ENCODE assay signal across 8 mouse cellular contexts in genomic region chr4:65125341-65126332, GRCm38 (mm10). TPM values are rescaled to one million over a fixed set of nuclear protein-coding genes. Genes with fewer than 3 reads are reported as not detected.
DNase-seq lines count a peak whose midpoint lies in the region; ATAC-seq and TF ChIP-seq lines count a peak whose summit lies in the region.

No protein-coding gene starts in this region.

- H3K4me1 ChIP-seq in heart, adult 2 months (ENCODE audit: control insufficient read depth, insufficient read depth, low read length) = no peaks in the 10 kb centered on the region
- no peaks in the 10 kb centered on the region for H3K4me1 ChIP-seq in intestine, postnatal 0 days (replicated peaks; ENCODE audit: control insufficient read depth, insufficient read depth, low read length)
- H3K4me1 ChIP-seq in limb, embryonic 15.5 days = peaks cover 16% of the 10 kb centered on the region
- peaks cover 12% of the 10 kb centered on the region; the same call in 1 of the 2 replicates for H3K4me1 ChIP-seq in midbrain, embryonic 16.5 days (ENCODE audit: control insufficient read depth, insufficient read depth, low read length)

- TF ChIP-seq EP300 in heart, adult 2 months (IDR thresholded peaks at IDR 0.05; ENCODE audit: insufficient read depth, low read depth, low read length) = no peak

- intact Hi-C loops in left cerebral cortex, adult 2 months (cut with DNase I) = loop anchor here (2.0 kb wide), 1 partner anchor 371 kb away; no protein-coding TSS in a partner anchor
- intact Hi-C loops in heart, adult 2 months (cut with DNase I) = loop anchor here (10.0 kb wide), 1 partner anchor 591 kb away; no protein-coding TSS in a partner anchor

- no peaks in the 10 kb centered on the region for H3K79me2 ChIP-seq in heart, adult 2 months (replicated peaks; ENCODE audit: control insufficient read depth, insufficient read depth, low read length)

- peak overlapping the region; percentile 44 for H3K4me3 ChIP-seq in left cerebral cortex, adult 2 months
- H3K4me3 ChIP-seq in heart, adult 2 months = peak overlapping the region; percentile 50
- peak overlapping the region; percentile 46 for H3K4me3 ChIP-seq in intestine, postnatal 0 days (ENCODE audit: low read depth, low read length)
- H3K4me3 ChIP-seq in limb, embryonic 15.5 days = peak overlapping the region; percentile 57
- peak overlapping the region; percentile 63 for H3K4me3 ChIP-seq in midbrain, embryonic 16.5 days (ENCODE audit: low read depth, low read length)

- DNase-seq in left cerebral cortex, adult 2 months (ENCODE audit: extremely low spot score in 1 of 2, low spot score in 2 of 2) = peak; percentile 16 to 20
- no peak for DNase-seq in left cerebral cortex, adult 8-10 months (ENCODE audit: low spot score in 2 of 2)
- peak; percentile 81 for DNase-seq in embryo, embryonic 10.5 days (ENCODE audit: low spot score)
- peak; percentile 35 to 53 for DNase-seq in heart, adult 2 months
- DNase-seq in thymus, postnatal 14 days = no peak

- TF ChIP-seq CTCF in left cerebral cortex, adult 2 months (IDR thresholded peaks at IDR 0.05) = no peak
- TF ChIP-seq CTCF in heart, adult 2 months (IDR thresholded peaks at IDR 0.05) = no peak
- no peak for TF ChIP-seq CTCF in intestine, postnatal 0 days (IDR thresholded peaks at IDR 0.05; ENCODE audit: low read depth)

- H3K27ac ChIP-seq in left cerebral cortex, adult 2 months = no peak overlapping the region
- peak overlapping the region; percentile 33 for H3K27ac ChIP-seq in heart, adult 2 months
- H3K27ac ChIP-seq in intestine, postnatal 0 days (ENCODE audit: low read depth, low read length) = no peak overlapping the region; the same call in 1 of the 2 replicates
- H3K27ac ChIP-seq in limb, embryonic 15.5 days = peak overlapping the region; percentile 77
- H3K27ac ChIP-seq in midbrain, embryonic 16.5 days (ENCODE audit: low read length) = no peak overlapping the region

- under 1% methylated on average over 30 of the region's 30 CpGs for WGBS in heart, adult 2 months
- WGBS in intestine, postnatal 0 days = 1% methylated on average over 30 of the region's 30 CpGs
- WGBS in limb, embryonic 15.5 days = under 1% methylated on average over 30 of the region's 30 CpGs
- under 1% methylated on average over 30 of the region's 30 CpGs for whole genome bisulfite sequencing in midbrain, embryonic 16.5 days

- ATAC-seq in intestine, postnatal 0 days = 0 out of 2 replicates have a peak, but pooled peaks have one; percentile 29
- ATAC-seq in limb, embryonic 15.5 days (ENCODE audit: insufficient number of reproducible peaks, low FRiP score, low TSS enrichment, low read depth) = peak; percentile 44; the same call in 1 of the 2 replicates
- peak; percentile 66 for ATAC-seq in midbrain, embryonic 16.5 days

- no peaks in the 10 kb centered on the region for H3K27me3 ChIP-seq in heart, adult 2 months (ENCODE audit: control insufficient read depth, insufficient read depth, low read length)
- H3K27me3 ChIP-seq in intestine, postnatal 0 days (replicated peaks; ENCODE audit: control insufficient read depth, insufficient read depth, low read length) = peaks cover 28% of the 10 kb centered on the region
- peaks cover 14% of the 10 kb centered on the region for H3K27me3 ChIP-seq in limb, embryonic 15.5 days
- H3K27me3 ChIP-seq in midbrain, embryonic 16.5 days (ENCODE audit: control insufficient read depth, insufficient read depth, low read depth, low read length) = no peaks in the 10 kb centered on the region

- TF ChIP-seq POLR2A in heart, adult 2 months (IDR thresholded peaks at IDR 0.05; ENCODE audit: insufficient read depth, low read depth, low read length) = 0 out of 2 replicates have a peak, but pooled peaks have one; percentile 32

- H3K4me2 ChIP-seq in intestine, postnatal 0 days (replicated peaks; ENCODE audit: low read depth) = peak overlapping the region; percentile 76
- H3K4me2 ChIP-seq in limb, embryonic 15.5 days = peak overlapping the region; percentile 92
- peak overlapping the region; percentile 84 for H3K4me2 ChIP-seq in midbrain, embryonic 16.5 days (ENCODE audit: low read length)

- H3K9me3 ChIP-seq in intestine, postnatal 0 days (ENCODE audit: control insufficient read depth) = no peaks in the 10 kb centered on the region
- H3K9me3 ChIP-seq in limb, embryonic 15.5 days = no peaks in the 10 kb centered on the region
- H3K9me3 ChIP-seq in midbrain, embryonic 16.5 days (replicated peaks; ENCODE audit: control insufficient read depth, low read length, poor library complexity, severe bottlenecking) = no peaks in the 10 kb centered on the region

- no peaks in the 10 kb centered on the region for H3K36me3 ChIP-seq in heart, adult 2 months (ENCODE audit: control insufficient read depth, insufficient read depth, low read length)
- H3K36me3 ChIP-seq in intestine, postnatal 0 days (ENCODE audit: control insufficient read depth, insufficient read depth) = no peaks in the 10 kb centered on the region
- H3K36me3 ChIP-seq in limb, embryonic 15.5 days = no peaks in the 10 kb centered on the region
- no peaks in the 10 kb centered on the region for H3K36me3 ChIP-seq in midbrain, embryonic 16.5 days (ENCODE audit: control insufficient read depth, insufficient read depth, low read length)

- peak overlapping the region; percentile 48 for H3K9ac ChIP-seq in heart, adult 2 months (ENCODE audit: low read depth, low read length)
- H3K9ac ChIP-seq in intestine, postnatal 0 days (ENCODE audit: low read depth, low read length) = peak overlapping the region; percentile 11; the same call in 1 of the 2 replicates
- H3K9ac ChIP-seq in limb, embryonic 15.5 days = peak overlapping the region; percentile 35; the same call in 1 of the 2 replicates
- H3K9ac ChIP-seq in midbrain, embryonic 16.5 days (ENCODE audit: low read depth, low read length) = peak overlapping the region; percentile 35

RNA-seq across cellular contexts. Expression of gene Pappa, which starts 1.7 kb away (rescaled TPM):
- total RNA-seq in left cerebral cortex, adult 2 months (2021) = under 1 TPM; 0.47 to 0.61 TPM
- under 1 TPM; 0.30 to 0.56 (median 0.37) TPM for total RNA-seq in left cerebral cortex, adult 8-10 months (2022)
- total RNA-seq in heart, adult 2 months (2021) = under 1 TPM; 0.39 to 0.41 TPM
- 0.16 and 0.20 TPM in 2 replicates for polyA plus RNA-seq in heart, adult 2 months (2012; rRNA removed)
- polyA plus RNA-seq in intestine, postnatal 0 days (2015; fragmentation: Nextera tagmentation; extraction: Ambion mirVana) = 0.33 and 0.37 TPM in 2 replicates
- polyA plus RNA-seq in limb, embryonic 15.5 days (2015; fragmentation: Nextera tagmentation; extraction: Ambion mirVana) = 0.89 and 1.1 TPM in 2 replicates
- 0.70 and 0.75 TPM in 2 replicates for polyA plus RNA-seq in midbrain, embryonic 16.5 days (2015; fragmentation: Nextera tagmentation; extraction: Ambion mirVana)

Comparison
In these comparisons a context has a peak if more than half of its experiments do, and no peak if none do; other contexts are left out.
1. DNase-seq: peak in left cerebral cortex, adult 2 months (2 of 2), embryo, embryonic 10.5 days (single experiment) and heart, adult 2 months (2 of 2); none in left cerebral cortex, adult 8-10 months (0 of 2) and thymus, postnatal 14 days (single experiment).
2. H3K27ac ChIP-seq: peak in heart, adult 2 months (single experiment) and limb, embryonic 15.5 days (single experiment); none in left cerebral cortex, adult 2 months (single experiment), intestine, postnatal 0 days (single experiment) and midbrain, embryonic 16.5 days (single experiment).
3. Peak in every context shown above with its lines, with median percentiles within 50 percentile points of each other: H3K4me3 ChIP-seq, H3K9ac ChIP-seq, ATAC-seq and H3K4me2 ChIP-seq.